8 mouse cellular contexts compared by ENCODE assay signal in the genomic region with DNA sequence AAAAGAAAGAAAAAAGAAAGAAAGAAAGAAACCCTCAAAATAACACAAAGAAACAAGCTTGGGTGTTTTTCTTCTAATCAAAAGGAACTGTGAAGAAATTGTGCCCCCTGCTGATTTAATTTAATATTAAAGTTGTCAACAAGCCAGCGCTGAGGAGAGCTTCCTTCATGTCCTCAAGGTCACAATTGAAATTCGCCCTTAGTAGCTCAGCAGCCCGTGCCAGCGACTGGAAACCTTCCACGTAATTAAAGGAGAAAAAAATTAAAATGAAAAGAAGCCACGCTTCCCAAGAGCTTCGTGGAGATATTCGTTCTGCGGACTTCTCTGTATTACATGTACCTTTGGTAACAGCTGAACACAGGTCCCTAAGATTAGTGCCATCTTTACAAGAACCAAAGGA.
DNase-seq lines count a peak whose midpoint lies in the region; ATAC-seq and TF ChIP-seq lines count a peak whose summit lies in the region.

No protein-coding gene starts in this region.

- no peaks in the 10 kb centered on the region for H3K9me3 ChIP-seq in liver, postnatal 0 days (ENCODE audit: low read length)

- 0 out of 2 replicates have a peak, but pooled peaks have one; percentile 15 for TF ChIP-seq CTCF in liver, postnatal 0 days (IDR thresholded peaks at IDR 0.05; ENCODE audit: low read depth)

- WGBS in liver, postnatal 0 days (ENCODE audit: insufficient replicate concordance) = 50% methylated on average over 9 of the region's 9 CpGs

- intact Hi-C loops in heart, postnatal 10 days (cut with DNase I) = loop anchor here (2.0 kb wide), 1 partner anchor 35 kb away; no protein-coding TSS in a partner anchor

- H3K9ac ChIP-seq in liver, postnatal 0 days (replicated peaks) = no peak overlapping the region

- 0 out of 2 replicates have a peak, but pooled peaks cover 3% of the 10 kb centered on the region for H3K4me1 ChIP-seq in liver, postnatal 0 days (ENCODE audit: insufficient read depth)

- no peak overlapping the region for H3K4me3 ChIP-seq in liver, postnatal 0 days (ENCODE audit: low read depth, low read length)

- H3K36me3 ChIP-seq in liver, postnatal 0 days (replicated peaks; ENCODE audit: insufficient read depth, low read length) = no peaks in the 10 kb centered on the region

- H3K4me2 ChIP-seq in liver, postnatal 0 days (ENCODE audit: low read depth, low read length) = no peak overlapping the region

- no peak overlapping the region for H3K27ac ChIP-seq in liver, postnatal 0 days (ENCODE audit: low read depth)

- H3K27me3 ChIP-seq in liver, postnatal 0 days (ENCODE audit: insufficient read depth, low read length) = no peaks in the 10 kb centered on the region

- DNase-seq in embryo, embryonic 10.5 days (ENCODE audit: low spot score) = peak; percentile 52
- DNase-seq in embryo, embryonic 10 days (ENCODE audit: low spot score) = no peak
- no peak for DNase-seq in liver, postnatal 0 days
- no peak for DNase-seq in liver
- peak; percentile 38 to 66 for DNase-seq in heart, postnatal 10 days
- peak; percentile 75 for DNase-seq in retina, embryonic 14.5 days (ENCODE audit: low spot score)
- no peak for DNase-seq in B cell, adult 2 months

- no peak for ATAC-seq in liver, postnatal 0 days
- no peak for ATAC-seq in granulocyte monocyte progenitor cell, adult 5-6 weeks (replicated peaks; ENCODE audit: poor library complexity, severe bottlenecking)

- TF ChIP-seq EP300 in liver, postnatal 0 days (IDR thresholded peaks at IDR 0.05; ENCODE audit: low read depth) = no peak

Comparison
In these comparisons a context has a peak if more than half of its experiments do, and no peak if none do; other contexts are left out.
1. DNase-seq: peak in embryo, embryonic 10.5 days (single experiment), heart, postnatal 10 days (2 of 2) and retina, embryonic 14.5 days (single experiment); none in embryo, embryonic 10 days (single experiment), liver, postnatal 0 days (single experiment), liver (single experiment) and B cell, adult 2 months (0 of 2).